Mouse (Mus musculus) right cerebral cortex, postnatal 10 days (tissue): Measurements from ENCODE around the gene Kdm2b.

Source experiments
- DNase-seq, 2 experiments: peaks; one replicate each; pipeline ENCODE4 v3.0.0; 2021; ENCODE audit warnings: low spot score in 2 of 2

Gene Kdm2b

DNA sequence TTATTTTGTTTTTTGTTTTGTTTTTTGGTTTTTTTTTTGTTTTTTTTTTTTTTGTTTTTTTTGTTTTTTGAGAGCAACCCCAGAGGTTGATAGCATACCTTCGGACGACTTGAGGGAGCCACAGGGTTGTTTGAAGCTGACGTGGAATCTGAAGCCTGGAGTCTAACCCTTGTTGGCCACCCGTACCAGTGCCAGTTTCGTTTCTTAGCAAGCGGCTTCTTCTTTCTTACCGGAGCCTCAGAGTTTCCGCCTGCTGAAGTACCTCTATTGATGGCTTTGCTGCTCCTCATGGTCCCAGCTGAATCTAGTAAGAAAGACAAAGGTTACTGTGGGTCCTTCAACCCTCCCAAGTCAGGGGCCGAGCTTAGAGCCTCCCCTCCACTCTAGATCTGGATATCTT is 22.1 kb upstream of the Kdm2b start:
- no peak for DNase-seq

DNA sequence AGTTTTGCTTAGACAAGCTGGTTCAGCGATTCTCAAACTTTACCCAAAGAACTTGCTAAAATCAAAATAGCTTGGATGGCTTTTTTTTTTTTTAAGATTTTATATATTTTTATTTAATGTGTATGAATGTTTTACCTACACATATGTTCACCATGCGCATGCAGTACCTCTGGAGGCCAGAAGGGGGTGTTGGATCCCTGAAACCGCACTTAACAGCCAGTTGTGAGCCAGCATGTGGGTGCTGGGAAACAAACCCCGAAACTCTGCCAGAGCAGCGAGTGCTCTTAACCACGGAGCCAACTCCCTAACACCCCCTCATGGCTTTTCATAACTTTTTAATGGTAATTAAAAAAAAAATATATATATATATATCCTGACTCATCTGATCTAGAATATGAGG is 21.2 kb upstream of the Kdm2b start:
- DNase-seq, result no peak

DNA sequence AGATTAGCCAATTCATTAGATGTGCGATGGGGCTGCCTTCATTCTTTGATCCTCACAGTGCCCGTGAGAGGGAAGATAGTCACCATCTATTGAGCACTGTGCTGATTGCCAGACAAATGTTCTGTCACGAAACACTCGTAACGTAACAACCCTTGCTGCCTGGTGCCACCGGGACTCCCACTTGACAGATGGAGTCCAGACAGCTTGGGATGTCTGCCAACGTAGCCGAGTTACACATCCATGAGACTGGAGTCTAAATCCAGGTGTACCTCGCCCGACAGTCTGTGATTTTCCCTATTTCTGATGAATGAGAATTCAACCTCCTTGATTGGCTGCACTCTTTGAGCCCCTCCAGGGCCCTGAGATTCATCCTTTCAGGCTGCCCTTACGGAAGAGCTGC is 20.2 kb upstream of the Kdm2b start:
- peak; percentile 55 to 66 for DNase-seq

- DNase-seq, result peak; percentile 59 to 60
Observed at GRCm38 (mm10) chr5:123008877-123009493, 19.4 kb upstream of the Kdm2b start.

- DNase-seq, result no peak
Observed at GRCm38 (mm10) chr5:123005716-123006592, 16.3 kb upstream of the Kdm2b start.

GRCm38 (mm10) chr5:123000901-123001300 is 11.3 kb upstream of the Kdm2b start:
- DNase-seq, result no peak

GRCm38 (mm10) chr5:122997205-122998204 is 7.9 kb upstream of the Kdm2b start:
- peak in 1 of 2 experiments; percentile 55 for DNase-seq

- DNase-seq, result no peak
Observed at GRCm38 (mm10) chr5:122994910-122995309, 5.3 kb upstream of the Kdm2b start.

DNA sequence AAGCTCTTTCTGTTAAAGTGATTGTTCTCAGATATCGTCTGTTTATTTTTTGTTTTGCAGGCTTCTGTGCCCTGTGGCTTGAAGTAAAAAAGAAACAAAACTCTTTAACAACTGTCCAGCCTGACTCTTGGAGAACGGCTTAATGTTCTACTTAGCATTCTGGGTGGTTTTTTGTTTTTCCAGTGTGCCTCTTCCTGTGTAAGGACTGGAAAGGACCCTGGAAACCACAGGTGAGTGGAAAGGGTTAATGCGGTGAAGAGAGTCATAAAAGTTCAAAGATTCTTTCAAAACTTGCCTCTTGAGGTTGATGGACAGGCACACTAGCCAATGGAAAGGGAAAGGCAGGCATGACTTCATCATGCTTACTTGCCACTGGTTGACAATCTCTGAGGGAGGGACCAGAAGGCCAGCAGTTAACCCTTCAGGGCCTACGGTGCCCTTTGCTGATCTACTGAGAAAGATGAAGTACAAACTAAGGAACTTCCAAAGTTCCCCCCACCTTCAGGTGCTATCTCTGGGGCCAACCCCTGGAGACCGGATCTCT is 4.8 kb upstream of the Kdm2b start:
- DNase-seq, result peak; percentile 91 to 93

DNA sequence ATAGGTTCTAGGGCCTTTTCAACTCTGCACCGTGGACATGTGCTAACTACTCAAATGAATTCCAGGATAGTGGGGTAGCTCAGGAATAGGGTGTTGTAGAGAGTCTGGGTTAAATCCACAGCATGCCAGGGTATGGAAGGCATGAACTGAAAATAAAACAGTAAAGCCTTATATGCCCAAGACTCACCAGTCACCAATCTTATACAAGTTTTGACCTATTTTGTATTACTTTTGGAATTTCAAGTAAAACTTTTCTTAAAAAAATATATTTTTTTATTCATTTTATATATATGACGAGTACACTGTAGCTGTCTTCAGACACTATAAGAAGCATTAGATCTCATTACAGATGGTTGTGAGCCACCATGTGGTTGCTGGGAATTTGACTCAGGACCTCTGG is 4.2 kb upstream of the Kdm2b start:
- DNase-seq, result no peak

DNA sequence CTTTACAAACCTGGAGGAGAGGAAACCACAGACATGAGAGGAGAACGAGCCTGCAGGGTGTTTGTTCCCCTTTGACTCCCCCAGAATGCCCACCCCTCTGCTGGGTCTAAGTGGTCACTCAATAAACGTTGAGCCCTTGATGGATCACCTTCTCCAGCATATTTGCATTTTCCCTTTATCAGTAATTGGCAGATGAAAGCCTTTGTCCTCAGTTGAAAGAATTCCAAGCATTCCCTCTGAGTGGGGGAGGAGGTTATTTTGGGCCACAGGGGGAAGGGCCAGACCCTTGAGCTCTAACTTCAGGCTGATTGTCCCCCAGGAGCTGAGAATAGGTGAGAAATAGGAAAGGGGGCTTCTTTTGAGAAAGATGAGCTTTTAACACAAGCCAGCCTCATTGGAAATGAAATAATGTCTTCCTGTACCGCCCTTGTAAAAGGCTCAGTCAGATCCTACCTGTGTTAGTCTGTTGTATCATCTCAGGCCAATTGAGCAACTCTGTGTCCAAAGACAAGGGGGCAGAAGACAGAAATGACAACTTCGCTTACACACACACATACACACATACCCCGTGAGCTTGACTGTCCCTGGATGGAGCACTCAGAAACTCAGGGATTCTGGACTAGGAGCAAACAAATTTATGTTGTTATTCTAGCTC is 1.9 kb upstream of the Kdm2b start:
- DNase-seq, result no peak

- DNase-seq, result no peak
Observed at GRCm38 (mm10) chr5:122990411-122991160, 963 bp upstream of the Kdm2b start.

GRCm38 (mm10) chr5:122989001-122989525 is 560 bp downstream of the Kdm2b start:
- DNase-seq, result peak; percentile 80 to 82

GRCm38 (mm10) chr5:122988021-122988751 is 1.4 kb downstream of the Kdm2b start:
- peak; percentile 61 to 64 for DNase-seq

- DNase-seq, result peak; percentile 54 to 67
Observed at GRCm38 (mm10) chr5:122987211-122988020, 2.2 kb downstream of the Kdm2b start.

- no peak for DNase-seq
Observed at GRCm38 (mm10) chr5:122986091-122986493, 3.5 kb downstream of the Kdm2b start.

DNA sequence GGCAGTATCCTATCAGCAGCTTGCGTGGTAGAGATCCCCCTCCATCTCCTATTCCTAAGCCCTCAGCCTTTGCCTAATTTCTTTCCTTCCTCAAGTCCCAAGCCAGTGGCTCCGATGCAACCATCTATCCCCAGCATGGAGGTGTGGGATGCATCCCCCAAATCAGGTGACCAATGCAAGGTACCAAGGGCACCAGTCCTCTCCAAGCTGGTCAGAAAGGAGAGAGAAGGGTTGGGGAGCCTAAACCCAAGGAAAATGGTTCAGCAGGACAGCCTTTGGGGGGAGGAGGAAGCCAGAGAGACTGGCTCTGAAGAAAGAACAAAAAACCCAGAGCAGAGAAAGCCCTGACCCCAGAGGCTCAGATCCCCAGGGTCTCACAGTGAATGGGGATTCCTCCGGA is 4.3 kb downstream of the Kdm2b start:
- no peak for DNase-seq

- DNase-seq, result no peak
Observed at GRCm38 (mm10) chr5:122984483-122984882, 5.1 kb downstream of the Kdm2b start.

- DNase-seq, result no peak
Observed at GRCm38 (mm10) chr5:122978970-122979369, 10.7 kb downstream of the Kdm2b start.
